Mouse (Mus musculus) cerebellum, postnatal 4 days (tissue): ENCODE data around the gene Adamts2.

ENCODE experiments used
- DNase-seq, 2 experiments: peaks; one replicate each; pipeline ENCODE4 v3.0.0; 2022; ENCODE audit warnings: low spot score in 2 of 2, mixed read lengths in 1 of 2

The Adamts2 gene

GRCm38 (mm10) chr11:50671820-50672310 lies 70.0 kb downstream of the Adamts2 start:
- no peak for DNase-seq

- peak in 1 of 2 experiments; percentile 63 for DNase-seq
Measured at GRCm38 (mm10) chr11:50672866-50673265, 71.0 kb downstream of the Adamts2 start.

GRCm38 (mm10) chr11:50673525-50674250 lies 71.8 kb downstream of the Adamts2 start:
- no peak for DNase-seq

GRCm38 (mm10) chr11:50674390-50674789 lies 72.5 kb downstream of the Adamts2 start:
- no peak for DNase-seq

GRCm38 (mm10) chr11:50678650-50679049 lies 76.8 kb downstream of the Adamts2 start:
- DNase-seq, result no peak

GRCm38 (mm10) chr11:50681940-50682339 lies 80.1 kb downstream of the Adamts2 start:
- DNase-seq, result no peak

GRCm38 (mm10) chr11:50683821-50684220 lies 81.9 kb downstream of the Adamts2 start:
- no peak for DNase-seq

GRCm38 (mm10) chr11:50688584-50688983 lies 86.7 kb downstream of the Adamts2 start:
- DNase-seq, result no peak

GRCm38 (mm10) chr11:50689672-50690071 lies 87.8 kb downstream of the Adamts2 start:
- DNase-seq, result no peak

GRCm38 (mm10) chr11:50699971-50700370 lies 98.1 kb downstream of the Adamts2 start:
- DNase-seq, result no peak

GRCm38 (mm10) chr11:50700496-50700895 lies 98.6 kb downstream of the Adamts2 start:
- DNase-seq, result no peak

GRCm38 (mm10) chr11:50703397-50703796 lies 101.5 kb downstream of the Adamts2 start:
- DNase-seq, result no peak

- no peak for DNase-seq
Measured at GRCm38 (mm10) chr11:50704511-50704910, 102.6 kb downstream of the Adamts2 start.

GRCm38 (mm10) chr11:50707259-50707658 lies 105.4 kb downstream of the Adamts2 start:
- DNase-seq, result no peak

GRCm38 (mm10) chr11:50713610-50714202 lies 111.8 kb downstream of the Adamts2 start:
- DNase-seq, result no peak

- no peak for DNase-seq
Measured at GRCm38 (mm10) chr11:50715091-50715490, 113.2 kb downstream of the Adamts2 start.

GRCm38 (mm10) chr11:50717381-50717897 lies 115.6 kb downstream of the Adamts2 start:
- DNase-seq, result no peak

GRCm38 (mm10) chr11:50718862-50719261 lies 117.0 kb downstream of the Adamts2 start:
- DNase-seq, result no peak

GRCm38 (mm10) chr11:50720421-50720820 lies 118.5 kb downstream of the Adamts2 start:
- DNase-seq, result no peak

GRCm38 (mm10) chr11:50720856-50721550 lies 119.1 kb downstream of the Adamts2 start:
- DNase-seq, result peak in 1 of 2 experiments; percentile 47

- no peak for DNase-seq
Measured at GRCm38 (mm10) chr11:50725595-50725994, 123.7 kb downstream of the Adamts2 start.

GRCm38 (mm10) chr11:50726035-50726434 lies 124.2 kb downstream of the Adamts2 start:
- no peak for DNase-seq
